Comparison of ENCODE assay signal across 18 mouse cellular contexts in genomic region chr10:78288896-78289295, GRCm38 (mm10). TPM values are rescaled to one million over a fixed set of nuclear protein-coding genes. Genes with fewer than 3 reads are reported as not detected.
DNase-seq lines count a peak whose midpoint lies in the region.
"Had no signal": no experiment of that assay in that cellular context is flagged by ENCODE, and none has a peak within 500 bp of the region (broad histone marks: within the 10 kb centered on the region; RNA-seq: fewer than 3 reads in every experiment).

No protein-coding gene starts in this region.

- no peak overlapping the region for H3K4me3 ChIP-seq in limb, embryonic 10.5 days
- H3K4me3 ChIP-seq: embryonic facial prominence, embryonic 12.5 days; forebrain, embryonic 15.5 days; heart, adult 2 months; heart, embryonic 15.5 days; intestine, embryonic 15.5 days had no signal

- H3K27me3 ChIP-seq in limb, embryonic 10.5 days (ENCODE audit: low read depth, poor library complexity, severe bottlenecking), result no peaks in the 10 kb centered on the region
- H3K27me3 ChIP-seq: embryonic facial prominence, embryonic 12.5 days; forebrain, embryonic 15.5 days; heart, embryonic 15.5 days; intestine, embryonic 15.5 days had no signal

- peaks cover 37% of the 10 kb centered on the region for H3K36me3 ChIP-seq in limb, embryonic 10.5 days

- H3K9me3 ChIP-seq in limb, embryonic 10.5 days (replicated peaks), result no peaks in the 10 kb centered on the region
- H3K9me3 ChIP-seq: embryonic facial prominence, embryonic 12.5 days; forebrain, embryonic 15.5 days; heart, embryonic 15.5 days; intestine, embryonic 15.5 days had no signal

- WGBS in limb, embryonic 10.5 days, result 91% methylated on average over 4 of the region's 4 CpGs

- H3K4me1 ChIP-seq in limb, embryonic 10.5 days, result peaks cover 39% of the 10 kb centered on the region
- H3K4me1 ChIP-seq: forebrain, embryonic 15.5 days; intestine, embryonic 15.5 days had no signal

- no peak overlapping the region for H3K27ac ChIP-seq in limb, embryonic 10.5 days
- H3K27ac ChIP-seq: embryonic facial prominence, embryonic 12.5 days; forebrain, embryonic 15.5 days; heart, adult 2 months; heart, embryonic 15.5 days; hindbrain, embryonic 14.5 days; intestine, embryonic 15.5 days had no signal

- peak; percentile 80 for DNase-seq in brain, adult 2 months (ENCODE audit: low read depth, low spot score)
- DNase-seq in cerebellum, adult 11 months, result peak; percentile 58
- DNase-seq in cerebellum, adult 8-10 months, result peak; percentile 61
- DNase-seq in cerebellum, postnatal 14 days, result peak; percentile 73 to 79
- no peak for DNase-seq in limb, embryonic 10.5 days (ENCODE audit: low spot score)
- no peak for DNase-seq in layer of hippocampus, adult 9-10 months (ENCODE audit: low spot score)
- no peak for DNase-seq in spleen, adult 12 weeks (ENCODE audit: low spot score)
- DNase-seq: adrenal gland, adult 2 months; adrenal gland, postnatal 36 days; gastrocnemius, postnatal 10 days; heart, adult 2 months; heart, postnatal 14 days; kidney, adult 2 months had no signal

RNA-seq across cellular contexts. Expression of gene Trappc10, which starts 44.5 kb away (rescaled TPM):
- polyA plus RNA-seq in limb, embryonic 10.5 days (2016; fragmentation: Nextera tagmentation; extraction: Ambion mirVana), result 10.3 and 13.1 TPM in 2 replicates

Comparison
In these comparisons a context has a peak if more than half of its experiments do, and no peak if none do; other contexts are left out.
1. DNase-seq: peak in brain, adult 2 months (single experiment), cerebellum, adult 11 months (single experiment), cerebellum, adult 8-10 months (single experiment) and cerebellum, postnatal 14 days (2 of 2); none in limb, embryonic 10.5 days (single experiment), layer of hippocampus, adult 9-10 months (single experiment) and spleen, adult 12 weeks (single experiment).